Mouse (Mus musculus) regulatory T cell (primary cell): ENCODE measurements around the gene Rps21.

ENCODE experiments used
- in situ Hi-C: fragments of 300-600 bp; cut with MboI, MseI; formaldehyde crosslinking; loops from one replicate; pipeline ENCODE4 v1.15.1; 2025; ENCODE audit warnings: high pct_unique_total_duplicates

The Rps21 gene

DNA sequence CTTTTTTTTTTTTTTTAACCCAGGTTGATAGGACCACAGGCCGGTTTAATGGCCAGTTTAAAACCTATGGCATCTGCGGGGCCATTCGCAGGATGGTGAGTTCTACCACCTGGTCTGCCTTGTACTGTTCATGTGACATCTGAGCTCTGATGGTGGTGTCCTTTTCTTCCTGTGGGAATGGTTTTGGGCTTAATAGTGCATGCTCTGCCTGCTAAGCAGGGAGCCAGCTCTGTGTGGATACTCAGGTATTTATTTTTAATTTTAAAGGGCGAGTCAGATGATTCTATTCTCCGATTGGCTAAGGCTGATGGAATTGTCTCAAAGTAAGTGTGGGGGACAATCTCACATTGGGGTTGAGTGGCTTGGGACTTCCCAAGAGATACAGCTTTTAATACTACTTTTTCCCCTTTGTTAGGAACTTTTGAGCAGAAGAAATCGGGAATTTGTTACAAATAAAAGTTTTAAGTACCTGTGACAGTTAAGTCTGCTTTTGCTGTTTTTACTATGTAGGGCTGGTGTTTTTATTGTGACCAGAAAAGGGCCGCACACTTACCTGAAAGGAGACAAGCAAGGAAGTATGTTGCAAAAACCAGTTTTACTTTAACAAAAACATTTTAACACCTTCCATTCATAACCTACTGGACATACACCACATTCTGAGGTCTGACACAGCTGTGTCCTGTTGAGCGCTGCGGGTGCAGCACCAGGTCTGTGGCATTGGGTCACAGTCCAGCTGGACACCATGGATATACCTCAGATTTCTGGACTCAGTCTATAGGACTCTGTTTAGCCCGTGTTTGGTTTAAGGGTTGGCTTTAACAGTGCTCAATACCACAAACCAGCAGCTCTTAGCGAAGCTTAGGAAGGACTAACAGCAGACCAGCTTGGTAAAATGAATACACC, 1.0 kb downstream of the Rps21 start:
- in situ Hi-C loops = loop anchor here (10.0 kb wide), 1 partner anchor 467 kb away; the partner anchor contains the start of gene Slc17a9

- in situ Hi-C loops = loop anchor here (10.0 kb wide), 1 partner anchor 466 kb away; the partner anchor contains the start of gene Slc17a9
Measured at GRCm38 (mm10) chr2:180258951-180259484, 1.8 kb downstream of the Rps21 start.

- in situ Hi-C loops = loop anchor here (5.0 to 10.0 kb wide), 2 partner anchors 298 to 465 kb away; partner anchors contain the start of gene Slc17a9
Measured at GRCm38 (mm10) chr2:180259826-180260609, 2.8 kb downstream of the Rps21 start.

- in situ Hi-C loops = loop anchor here (5.0 kb wide), 1 partner anchor 299 kb away; no protein-coding TSS in a partner anchor
Measured at GRCm38 (mm10) chr2:180260610-180261480, 3.7 kb downstream of the Rps21 start.

DNA sequence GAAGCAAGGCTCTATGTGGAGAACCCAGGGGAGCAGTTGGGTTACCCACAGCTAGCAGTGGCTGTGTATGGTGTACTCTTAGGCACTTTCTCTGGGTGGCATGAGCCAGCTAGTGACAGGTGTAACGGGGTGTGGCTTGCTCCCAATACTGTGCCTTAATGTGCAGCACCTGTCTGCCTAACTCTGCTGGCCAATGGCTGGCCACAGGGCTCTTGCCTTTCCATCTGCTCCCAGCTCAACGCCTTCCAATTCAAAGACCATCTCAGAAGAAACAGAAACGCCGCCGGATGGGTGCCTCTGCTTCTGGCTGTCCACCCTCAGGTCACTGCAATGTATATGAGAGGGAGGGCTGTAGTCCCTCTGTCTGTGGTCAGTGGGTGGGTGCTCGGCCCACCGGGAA, 4.7 kb downstream of the Rps21 start:
- in situ Hi-C loops = loop anchor here (5.0 kb wide), 1 partner anchor 300 kb away; no protein-coding TSS in a partner anchor

DNA sequence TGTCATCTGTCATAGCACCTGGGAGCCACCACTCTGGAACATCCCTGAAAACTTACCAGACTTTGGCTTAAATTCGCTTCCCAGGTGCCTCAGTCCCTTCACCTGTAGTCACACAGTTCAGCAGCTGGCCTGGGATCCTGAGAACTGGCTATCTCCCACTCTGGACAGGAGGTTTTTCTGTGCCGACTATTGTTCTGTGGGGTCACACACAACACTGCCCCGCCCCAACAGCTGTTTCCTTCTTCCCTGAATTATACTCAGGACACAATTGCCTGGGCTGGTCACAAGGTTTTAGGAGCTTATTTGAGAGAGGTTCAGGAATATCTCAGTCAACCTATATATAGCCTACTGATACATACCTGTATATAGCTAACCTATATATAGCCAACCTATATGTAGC, 5.3 kb downstream of the Rps21 start:
- in situ Hi-C loops = loop anchor here (5.0 kb wide), 1 partner anchor 300 kb away; no protein-coding TSS in a partner anchor

DNA sequence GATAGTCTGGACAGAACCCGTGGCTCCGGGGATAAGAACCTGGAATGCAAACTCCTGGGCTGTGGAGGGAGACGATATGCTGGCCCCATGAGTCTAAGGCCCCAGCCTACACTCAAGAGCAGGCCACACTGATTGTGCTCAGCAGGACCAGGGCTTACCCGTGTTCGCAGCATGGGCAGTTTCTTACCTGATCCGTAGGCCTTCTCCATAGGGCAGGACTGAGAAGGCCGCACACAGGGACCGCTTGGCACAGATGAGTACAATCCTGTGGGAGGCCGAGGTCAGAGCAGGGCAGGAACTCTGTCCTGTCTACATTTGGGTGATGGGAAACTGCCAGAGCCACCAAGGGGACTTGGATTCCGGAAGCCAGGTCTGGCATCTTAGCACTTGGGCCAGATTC, 5.7 kb downstream of the Rps21 start:
- in situ Hi-C loops = loop anchor here (5.0 kb wide), 1 partner anchor 301 kb away; no protein-coding TSS in a partner anchor

- in situ Hi-C loops = no loop called here
Measured at GRCm38 (mm10) chr2:180267955-180268354, 10.8 kb downstream of the Rps21 start.

GRCm38 (mm10) chr2:180269329-180269728, 12.2 kb downstream of the Rps21 start:
- in situ Hi-C loops = no loop called here

GRCm38 (mm10) chr2:180270537-180271255, 13.5 kb downstream of the Rps21 start:
- in situ Hi-C loops = loop anchor here (5.0 kb wide), 1 partner anchor 312 kb away; the partner anchor contains the start of gene Mrgbp

DNA sequence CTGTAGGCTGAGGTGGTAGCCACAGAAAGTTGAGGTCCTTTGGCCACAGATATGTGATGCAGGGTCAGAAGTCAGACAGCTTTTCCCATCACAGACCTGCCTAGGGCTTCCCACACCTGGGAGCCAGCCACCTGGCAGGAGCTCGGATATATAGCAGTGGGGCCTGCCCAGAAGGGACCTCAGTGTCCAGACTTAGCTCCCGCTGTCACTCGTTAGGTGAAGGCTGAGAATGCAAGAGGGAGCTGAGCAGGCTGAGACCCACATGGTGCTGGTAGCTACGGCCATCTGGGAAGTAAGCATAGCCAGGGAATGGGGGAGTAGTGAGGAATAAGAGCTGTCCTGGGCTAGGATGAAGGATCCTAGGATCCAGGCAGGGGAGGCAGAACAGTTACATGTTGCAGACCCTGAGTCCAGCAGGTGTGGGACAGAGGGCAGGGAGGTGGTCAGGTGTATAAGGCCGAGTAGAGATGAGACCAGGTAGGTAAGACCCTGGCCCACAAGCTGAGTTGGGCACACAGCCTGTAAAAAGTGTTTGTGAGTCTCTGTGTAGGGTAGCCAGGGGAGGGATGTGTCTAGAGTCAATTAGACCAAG, 14.7 kb downstream of the Rps21 start:
- in situ Hi-C loops = loop anchor here (5.0 kb wide), 1 partner anchor 310 kb away; the partner anchor contains the start of gene Mrgbp

GRCm38 (mm10) chr2:180272884-180273321, 15.7 kb downstream of the Rps21 start:
- in situ Hi-C loops = loop anchor here (5.0 kb wide), 1 partner anchor 309 kb away; the partner anchor contains the start of gene Mrgbp

DNA sequence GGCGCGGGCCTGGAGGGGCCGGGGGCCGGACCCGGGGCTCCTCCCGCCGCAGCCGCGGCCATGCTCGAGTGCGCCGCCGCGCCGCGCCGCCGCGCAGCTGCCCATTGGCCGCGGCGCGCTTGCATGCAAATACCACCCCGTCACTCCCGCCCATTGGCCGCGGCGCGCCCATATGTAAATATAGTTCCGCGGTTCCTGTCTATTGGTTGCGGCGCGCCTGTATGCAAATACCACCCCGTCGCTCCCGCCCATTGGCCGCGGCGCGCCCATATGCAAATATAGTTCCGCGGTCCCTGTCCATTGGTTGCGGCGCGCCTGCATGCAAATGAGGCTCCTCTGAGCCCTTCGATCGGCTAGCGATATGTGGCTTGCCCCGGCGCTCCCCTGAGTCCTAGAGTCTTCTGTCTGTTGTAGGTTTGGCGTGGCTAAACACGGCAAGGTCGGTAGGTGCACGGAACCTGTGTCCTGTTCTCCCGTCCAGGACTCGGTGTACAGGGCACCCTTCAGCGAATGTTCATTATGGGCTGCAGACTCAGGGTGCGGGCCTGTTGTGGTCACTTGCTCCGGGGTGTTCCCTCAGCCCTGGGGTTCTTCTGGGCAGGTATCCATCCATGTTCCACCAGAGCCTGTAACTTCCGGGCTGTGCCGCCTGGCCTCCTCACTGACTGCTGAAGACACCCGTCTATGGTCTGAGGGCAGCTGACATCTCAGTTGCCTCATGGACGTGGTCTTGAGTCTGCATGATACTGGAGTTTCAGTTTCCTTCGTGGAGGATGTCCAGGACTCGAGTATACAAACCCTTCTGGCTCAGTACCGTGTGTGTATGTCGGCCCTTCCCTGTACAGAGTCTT, 16.4 kb downstream of the Rps21 start, which contains the start of gene Cables2:
TSS of gene Cables2 (minus strand) at position 103 of the 851 bp plus-strand sequence.
- in situ Hi-C loops = loop anchor here (5.0 kb wide), 1 partner anchor 309 kb away; the partner anchor contains the start of gene Mrgbp

GRCm38 (mm10) chr2:180274523-180274922, 17.3 kb downstream of the Rps21 start:
- in situ Hi-C loops = loop anchor here (5.0 kb wide), 1 partner anchor 308 kb away; the partner anchor contains the start of gene Mrgbp

DNA sequence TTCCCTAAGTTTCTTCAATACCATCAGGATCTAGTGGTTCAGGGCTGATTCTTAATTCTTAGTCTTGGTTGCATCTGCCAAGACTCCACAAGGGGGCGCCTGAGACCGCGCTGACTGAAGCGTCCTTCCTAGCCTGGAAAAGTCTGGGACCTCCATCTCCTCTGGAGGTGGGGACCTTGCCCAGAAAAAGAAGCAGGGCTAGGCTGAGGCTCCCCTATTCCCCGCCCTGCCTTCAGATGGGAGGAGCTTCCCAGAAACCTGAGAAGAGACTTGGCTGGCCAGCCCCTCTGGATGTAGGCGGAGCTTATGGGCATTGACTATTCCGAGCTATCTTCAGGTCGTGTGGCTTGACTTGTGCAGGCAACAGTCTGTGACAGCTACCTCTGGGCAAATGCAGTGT, 18.7 kb downstream of the Rps21 start:
- in situ Hi-C loops = no loop called here

GRCm38 (mm10) chr2:180276385-180276784, 19.2 kb downstream of the Rps21 start:
- in situ Hi-C loops = no loop called here

DNA sequence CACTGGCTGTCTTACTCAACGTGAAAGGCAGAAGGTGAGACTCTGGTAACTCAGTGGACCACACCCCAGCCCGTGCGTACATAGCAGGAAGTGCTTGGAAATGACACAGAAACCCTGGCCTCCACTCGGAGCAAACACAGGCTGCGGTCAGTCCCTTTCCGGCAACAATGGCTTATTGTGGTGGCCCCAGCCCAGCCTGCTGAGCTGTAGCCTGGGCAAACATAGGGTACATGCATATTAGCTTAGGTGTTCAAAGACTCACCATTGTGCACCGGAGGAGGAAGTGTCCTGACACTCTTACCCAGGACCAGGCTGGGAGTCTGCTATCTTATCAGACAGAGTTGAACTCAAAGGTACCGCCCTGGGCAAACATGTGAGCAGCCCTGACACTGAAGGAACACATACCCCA, 19.7 kb downstream of the Rps21 start:
- in situ Hi-C loops = no loop called here

DNA sequence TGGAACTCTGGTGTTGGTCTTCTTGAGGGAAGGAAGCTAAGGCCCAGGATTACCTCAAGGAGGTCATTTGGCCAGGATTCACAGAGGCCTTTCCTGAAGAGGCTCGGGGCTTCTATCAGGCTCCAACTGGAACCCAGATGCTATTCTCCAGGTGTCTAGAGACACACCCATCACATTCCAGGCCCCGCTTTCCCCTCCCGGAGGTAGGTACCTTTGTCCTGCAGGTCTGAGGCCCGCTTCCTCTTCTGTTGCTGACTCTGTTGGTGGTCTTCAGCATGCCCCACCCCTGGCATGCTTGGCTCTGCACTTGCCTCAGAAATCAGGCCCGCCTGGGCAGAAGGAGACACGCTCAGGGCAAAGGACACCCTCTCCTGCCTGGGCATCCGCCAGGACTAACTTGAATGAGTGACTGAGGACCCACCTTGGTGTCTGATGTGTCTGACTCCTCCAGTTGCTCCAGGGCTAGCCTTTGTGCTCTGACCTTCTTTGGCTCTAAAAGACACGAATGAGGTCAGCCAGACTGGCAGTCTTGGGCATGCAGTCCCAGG, 20.7 kb downstream of the Rps21 start:
- in situ Hi-C loops = no loop called here
